Mouse (Mus musculus) spleen, adult 2 months (tissue): ENCODE results near the gene Adarb1. TPM values are rescaled to one million over a fixed set of nuclear protein-coding genes. Genes with fewer than 3 reads are reported as not detected.
A peak's percentile ranks its signal among the peaks of the same experiment; 100 is the strongest.

Experiments used
- DNase-seq, 2 experiments: peaks; one replicate each; pipeline versions ENCODE4 v3.0.0 to v3.0.0-alpha.2; 2012 to 2021; ENCODE audit warnings: low spot score in 2 of 2, low read depth in 1 of 2
- H3K27ac ChIP-seq: fragments of 200-500 bp; 2 replicates; pipeline ENCODE4 v1.5.1; 2012; ENCODE audit warnings: low read length, inconsistent platforms; ENCODE audit not compliant: insufficient read depth
- H3K27me3 ChIP-seq: fragments of 200-500 bp; 2 replicates; pipeline ENCODE4 v1.6.1; 2012; ENCODE audit warnings: mild to moderate bottlenecking, moderate library complexity, low read length, inconsistent platforms; ENCODE audit not compliant: control insufficient read depth, insufficient read depth
- H3K36me3 ChIP-seq: fragments of 200-500 bp; 2 replicates; pipeline ENCODE4 v1.6.1; 2012; ENCODE audit warnings: mild to moderate bottlenecking, low read length, inconsistent platforms; ENCODE audit not compliant: control insufficient read depth, insufficient read depth
- H3K4me1 ChIP-seq: fragments of 200-500 bp; 2 replicates; pipeline ENCODE4 v1.6.1; 2011; ENCODE audit warnings: inconsistent platforms; ENCODE audit not compliant: control insufficient read depth, insufficient read depth, insufficient read length
- H3K4me3 ChIP-seq: fragments of 200-500 bp; 2 replicates; pipeline ENCODE4 v1.5.1; 2011; ENCODE audit warnings: mild to moderate bottlenecking, inconsistent platforms; ENCODE audit not compliant: insufficient read depth, insufficient read length; ENCODE audit errors: extremely low read depth
- CTCF ChIP-seq: fragments of 200-500 bp; IDR thresholded peaks from 2 replicates; pipeline ENCODE4 v1.5.1; 2011; ENCODE audit warnings: mild to moderate bottlenecking, inconsistent platforms; ENCODE audit not compliant: insufficient read depth, insufficient read length, insufficient replicate concordance; ENCODE audit errors: extremely low read depth
- POLR2A ChIP-seq: fragments of 200-500 bp; IDR thresholded peaks from 2 replicates; pipeline ENCODE4 v1.6.1; 2011; ENCODE audit warnings: low read depth, low read length, inconsistent platforms
- whole genome bisulfite sequencing: fragments of 180-500 bp; shearing (Covaris S2); methylation state at CpG from one replicate; pipeline ENCODE4 v1.1.7; 2018; 5-methylcytosine and 5-hydroxymethylcytosine counted together
- polyA plus RNA-seq: library from polyadenylated mRNA; depleted of rRNA; stranded (reverse); fragments of >200 nt; gene quantifications from 2 replicates; pipeline ENCODE4 v1.2.3, GENCODE M21; 2012; rRNA removed

Gene Adarb1
- polyA plus RNA-seq, result 2.2 and 2.7 TPM in 2 replicates

DNA sequence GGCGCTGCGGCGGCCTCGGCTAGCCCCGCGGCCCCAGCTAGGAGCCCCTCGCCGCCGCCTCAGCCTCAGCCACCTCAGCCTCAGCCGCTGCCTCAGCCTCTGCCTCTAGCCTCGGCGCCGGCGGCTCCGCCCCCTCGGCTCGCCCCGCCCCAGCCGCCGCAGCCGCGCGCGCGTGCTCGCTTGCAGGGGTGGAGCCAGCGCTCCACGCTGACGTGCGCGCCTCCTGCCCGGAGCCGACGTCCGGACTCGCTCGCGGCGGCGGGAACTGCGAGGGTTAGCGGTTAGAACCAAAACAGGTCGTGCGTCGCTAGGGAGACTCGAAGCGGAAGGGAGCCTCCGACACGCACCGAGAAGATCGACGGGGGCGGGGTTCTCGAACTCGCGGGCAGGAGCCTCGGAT is at the start of gene Adarb1:
TSS of gene Adarb1 (minus strand) at position 133 of the 400 bp plus-strand sequence.
- DNase-seq, result peak; percentile 77 to 81
- Histone ChIP-seq H3K36me3 (no peaks in the 10 kb centered on the region), H3K27ac (peak within 1 kb of the TSS; percentile 26; the same call in 1 of the 2 replicates), H3K4me3 (peak within 1 kb of the TSS; percentile 63), H3K4me1 (peaks cover 8% of the 10 kb centered on the region), H3K27me3 (peaks cover 3% of the 10 kb centered on the region; the same call in 1 of the 2 replicates)
- under 1% methylated on average over 55 of the region's 57 CpGs for WGBS
- TF ChIP-seq CTCF, result no peak
- no peak for TF ChIP-seq POLR2A

DNA sequence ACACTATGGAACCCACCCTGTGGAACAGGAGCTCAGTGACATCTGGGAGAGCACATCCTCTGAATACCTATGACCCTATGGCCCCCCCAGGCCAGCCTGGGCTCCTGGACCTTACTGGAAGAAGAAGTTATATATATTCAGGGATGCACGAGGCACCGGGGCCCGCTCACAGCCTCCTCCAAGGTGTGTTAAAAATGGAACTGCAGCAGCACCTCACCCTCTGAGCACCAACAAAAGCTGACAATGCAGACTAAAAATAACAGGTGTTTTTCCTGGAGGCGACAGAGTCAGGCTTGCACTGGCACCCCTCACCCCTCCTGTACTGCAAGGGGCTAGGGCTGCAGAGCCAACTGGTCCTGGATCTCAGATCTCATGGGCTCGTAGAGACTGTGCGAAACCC is 49.3 kb upstream of the Adarb1 start:
- H3K4me3 ChIP-seq, result no peak overlapping the region
- H3K27me3 ChIP-seq, result no peaks in the 10 kb centered on the region
- TF ChIP-seq POLR2A, result no peak
- no peak for TF ChIP-seq CTCF
- DNase-seq, result no peak
- no peaks in the 10 kb centered on the region for H3K4me1 ChIP-seq
- H3K27ac ChIP-seq, result no peak overlapping the region
- no peaks in the 10 kb centered on the region for H3K36me3 ChIP-seq
- WGBS, result 79% methylated on average over 6 of the region's 6 CpGs

DNA sequence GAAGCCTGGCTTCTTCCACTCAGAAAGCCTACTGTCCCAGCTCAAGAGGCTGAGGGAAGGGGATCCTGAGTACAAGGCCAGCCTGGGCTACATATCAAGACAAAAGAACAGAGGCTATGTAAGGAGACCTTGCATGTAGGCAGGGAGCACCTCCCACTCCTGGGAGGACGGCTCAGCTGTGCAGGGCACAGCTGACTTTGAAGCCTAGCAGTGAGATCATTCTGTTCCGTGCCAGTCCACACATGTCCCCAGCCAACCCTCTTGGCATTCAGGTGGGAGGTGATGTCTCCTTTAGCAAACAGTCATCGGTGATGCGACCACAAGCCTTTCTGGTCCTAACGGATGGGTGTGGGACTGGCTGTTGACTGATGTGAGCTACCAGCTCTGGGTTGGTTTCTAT is 47.8 kb upstream of the Adarb1 start:
- no peaks in the 10 kb centered on the region for H3K27me3 ChIP-seq
- no peak overlapping the region for H3K27ac ChIP-seq
- TF ChIP-seq POLR2A, result no peak
- no peak for TF ChIP-seq CTCF
- 93% methylated on average over 5 of the region's 5 CpGs for WGBS
- H3K36me3 ChIP-seq, result no peaks in the 10 kb centered on the region
- no peaks in the 10 kb centered on the region for H3K4me1 ChIP-seq
- no peak for DNase-seq
- H3K4me3 ChIP-seq, result no peak overlapping the region

DNA sequence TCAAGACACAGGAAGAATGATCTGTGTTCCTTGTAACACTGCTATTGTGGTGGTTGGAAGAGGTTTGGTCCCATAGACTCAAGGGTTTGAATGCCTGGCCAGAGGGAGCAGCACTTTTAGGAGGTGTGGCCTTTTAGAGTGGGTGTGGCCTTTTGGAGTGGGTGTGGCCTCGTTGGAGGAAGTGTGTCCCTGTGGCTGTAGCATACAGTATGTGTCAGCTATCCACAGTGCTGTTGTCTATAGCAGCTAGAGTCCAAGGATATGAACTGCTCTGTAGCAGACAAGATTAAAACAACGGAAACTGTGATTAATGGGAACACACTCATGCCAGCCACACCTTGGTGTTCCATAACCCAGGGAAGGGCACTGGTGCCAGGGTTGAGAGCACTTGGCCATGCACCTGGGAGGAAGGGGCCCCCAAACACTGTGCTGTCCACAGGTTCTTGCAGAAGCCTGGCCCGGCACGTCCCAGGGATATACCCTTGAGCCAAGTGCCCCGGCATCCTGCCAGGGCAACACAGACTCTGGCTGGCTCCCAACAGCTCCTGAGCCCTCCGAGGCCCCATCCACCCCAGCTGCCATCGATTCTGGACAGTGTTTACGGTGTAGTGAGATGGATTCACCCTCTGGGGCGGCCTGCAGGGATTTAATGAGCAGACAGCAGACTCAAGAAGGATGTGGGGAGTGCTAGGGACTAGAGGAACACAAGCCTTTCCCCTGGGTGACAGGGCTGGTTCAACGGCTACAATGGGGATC is 46.3 kb upstream of the Adarb1 start:
- H3K4me1 ChIP-seq, result no peaks in the 10 kb centered on the region
- no peaks in the 10 kb centered on the region for H3K36me3 ChIP-seq
- H3K4me3 ChIP-seq, result no peak overlapping the region
- H3K27ac ChIP-seq, result no peak overlapping the region
- no peak for TF ChIP-seq POLR2A
- no peak for TF ChIP-seq CTCF
- DNase-seq, result no peak
- 72% methylated on average over 10 of the region's 10 CpGs for WGBS
- no peaks in the 10 kb centered on the region for H3K27me3 ChIP-seq

DNA sequence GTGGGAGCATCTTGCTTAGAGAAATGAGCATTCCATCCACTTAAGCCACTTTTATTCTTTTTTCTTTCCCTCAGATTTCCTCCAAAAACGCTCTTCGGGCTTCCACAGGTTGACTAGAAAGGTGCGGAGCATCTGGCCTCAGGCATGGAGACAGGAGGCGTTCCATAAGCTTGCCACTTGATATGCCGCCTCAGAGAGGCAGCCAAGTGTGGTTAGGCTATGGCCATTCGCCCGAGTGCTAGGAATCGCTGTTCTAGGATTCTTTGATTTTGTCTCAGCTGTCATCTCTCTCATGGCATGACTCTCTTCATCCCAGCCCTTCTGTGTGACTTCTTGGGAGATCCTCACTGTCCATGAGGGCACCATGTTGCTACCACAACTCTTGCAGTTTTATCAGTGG is 43.1 kb upstream of the Adarb1 start:
- Histone ChIP-seq H3K27me3 (no peaks in the 10 kb centered on the region), H3K4me3 (no peak overlapping the region), H3K4me1 (no peaks in the 10 kb centered on the region), H3K27ac (no peak overlapping the region), H3K36me3 (no peaks in the 10 kb centered on the region)
- no peak for TF ChIP-seq POLR2A
- TF ChIP-seq CTCF, result no peak
- DNase-seq, result no peak
- WGBS, result 89% methylated on average over 8 of the region's 8 CpGs

DNA sequence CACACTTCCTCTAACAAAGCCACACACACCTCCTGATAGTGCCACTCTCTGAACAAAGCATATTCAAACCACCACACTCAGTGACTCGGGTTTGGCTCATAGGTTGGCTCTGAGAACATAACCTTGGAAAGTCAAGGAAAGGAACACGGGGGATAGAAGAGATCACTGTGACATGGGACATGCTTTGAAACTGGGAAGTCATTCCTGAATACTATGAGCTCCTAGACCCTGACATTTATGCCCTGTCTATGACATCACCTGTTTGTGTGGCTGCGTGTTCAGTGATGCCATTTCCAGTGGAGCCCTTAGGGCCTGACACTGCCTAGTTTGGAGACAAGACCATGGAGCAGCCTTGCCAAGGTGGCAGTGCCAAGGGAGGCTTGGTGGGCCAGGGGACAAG is 39.6 kb upstream of the Adarb1 start:
- Histone ChIP-seq H3K4me1 (no peaks in the 10 kb centered on the region), H3K27ac (no peak overlapping the region), H3K4me3 (no peak overlapping the region), H3K36me3 (no peaks in the 10 kb centered on the region), H3K27me3 (no peaks in the 10 kb centered on the region)
- TF ChIP-seq CTCF (no peak), POLR2A (no peak)
- 74% methylated on average over 3 of the region's 3 CpGs for WGBS
- no peak for DNase-seq

DNA sequence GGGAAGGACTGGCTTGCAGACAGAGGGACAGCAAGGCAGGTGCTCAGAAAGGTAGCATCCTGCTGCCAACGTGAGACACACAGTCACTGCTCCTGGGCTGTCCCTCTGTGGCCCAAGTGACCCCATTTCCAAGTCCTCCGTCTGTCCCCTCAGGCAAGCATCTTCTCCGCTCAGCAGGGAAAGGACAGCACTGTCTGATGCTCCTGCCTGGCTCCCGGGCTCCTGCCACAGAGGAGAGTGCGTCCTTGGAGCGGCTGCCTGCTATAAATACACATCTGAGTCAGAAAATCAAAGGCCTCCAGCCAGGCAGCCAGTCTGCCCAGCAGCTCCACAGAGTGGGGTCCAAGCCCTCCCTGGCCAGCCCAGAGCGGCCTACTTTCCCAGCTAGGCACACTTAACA is 38.4 kb upstream of the Adarb1 start:
- TF ChIP-seq CTCF, result no peak
- no peak for TF ChIP-seq POLR2A
- Histone ChIP-seq H3K36me3 (no peaks in the 10 kb centered on the region), H3K27ac (no peak overlapping the region), H3K27me3 (no peaks in the 10 kb centered on the region), H3K4me1 (no peaks in the 10 kb centered on the region), H3K4me3 (no peak overlapping the region)
- no peak for DNase-seq
- 84% methylated on average over 7 of the region's 7 CpGs for WGBS
